Mouse (Mus musculus) spleen, adult 12 weeks (tissue): ENCODE measurements around the gene Fbxo31.

Experiments
- DNase-seq: peaks from one replicate; pipeline ENCODE4 v3.0.0; 2022; ENCODE audit warnings: low spot score

The Fbxo31 gene

DNA sequence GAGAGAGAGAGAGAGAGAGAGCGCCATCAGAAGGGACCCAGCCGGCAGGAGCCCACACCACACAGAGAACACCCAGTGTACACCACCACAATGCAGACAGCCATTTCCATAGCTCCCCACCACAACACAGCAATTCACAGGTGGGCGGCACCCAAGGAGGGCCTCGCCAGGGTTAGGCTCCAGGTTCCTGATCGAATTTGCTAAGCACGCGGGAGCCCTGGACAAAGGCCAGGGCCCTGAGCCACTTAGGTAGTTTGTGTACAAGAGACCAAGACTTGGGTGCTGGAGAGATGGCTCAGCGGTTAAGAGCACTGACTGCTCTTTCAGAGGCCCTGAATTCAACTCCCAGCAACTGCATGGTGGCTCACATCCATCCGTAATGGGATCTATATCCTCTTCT is 26.1 kb downstream of the Fbxo31 start:
- DNase-seq = no peak

DNA sequence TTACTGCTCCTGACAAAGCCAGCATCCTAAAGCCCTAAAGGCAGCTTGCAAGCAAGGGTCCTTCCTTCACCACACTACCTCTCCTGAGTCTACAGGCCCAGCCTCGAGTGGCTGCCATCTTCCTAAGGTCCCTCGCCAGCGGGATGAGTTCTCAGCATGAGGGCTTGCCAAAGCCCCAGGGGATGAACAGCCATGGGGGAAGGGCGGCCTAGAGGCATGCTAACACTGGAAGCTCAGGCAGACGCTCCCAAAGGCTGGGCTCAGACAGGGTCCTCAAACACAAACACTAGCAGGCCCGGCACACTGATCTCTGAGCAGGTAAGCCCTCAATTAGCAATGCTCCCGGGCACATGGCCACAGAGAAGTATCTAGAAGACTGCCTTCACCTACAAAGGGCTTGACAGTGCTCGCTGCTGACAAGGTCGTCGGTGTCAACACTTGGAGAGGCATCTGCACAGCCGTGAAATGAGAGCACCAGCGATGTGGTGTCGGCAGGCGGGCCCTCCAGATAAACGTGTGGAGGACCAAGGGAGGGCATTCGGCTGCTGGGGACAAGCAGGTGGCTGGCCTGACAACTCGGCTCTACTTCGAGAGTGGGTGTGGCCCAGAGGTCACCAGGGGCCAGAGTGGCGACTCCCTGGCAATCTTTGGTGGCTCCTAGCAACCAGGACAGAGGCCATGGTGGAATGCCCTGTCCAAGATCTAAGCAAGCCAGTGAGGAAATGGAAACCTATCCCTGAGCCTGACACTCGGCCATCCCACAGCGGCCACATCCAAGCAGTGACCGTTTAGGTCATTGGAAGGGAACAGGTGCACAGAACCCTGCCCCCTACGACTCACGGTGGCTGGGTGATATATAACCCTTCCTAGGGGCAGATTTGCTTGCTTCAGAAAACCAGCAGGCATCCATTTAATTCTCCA is 27.3 kb downstream of the Fbxo31 start:
- DNase-seq = no peak

DNA sequence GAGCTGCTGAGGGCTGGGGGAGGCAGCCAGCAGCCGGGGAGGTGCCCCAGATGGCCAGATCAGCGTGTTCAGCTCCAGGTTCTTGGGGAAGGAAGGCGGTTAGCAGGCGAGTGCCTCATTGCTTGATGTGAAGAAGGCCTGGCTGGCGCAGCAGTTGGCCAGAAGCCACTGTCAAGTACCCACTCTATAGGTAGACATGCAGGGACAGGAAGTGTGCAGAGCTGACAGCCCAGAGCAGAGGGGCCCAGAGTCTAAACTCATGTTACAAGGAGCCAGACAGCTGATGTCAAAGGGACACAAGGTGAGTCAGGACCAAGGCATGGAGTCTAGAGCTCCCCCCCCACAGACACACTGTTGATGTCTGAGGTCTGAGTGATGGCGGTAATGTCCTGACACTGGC is 28.6 kb downstream of the Fbxo31 start:
- no peak for DNase-seq

GRCm38 (mm10) chr8:121547132-121547531 is 31.5 kb downstream of the Fbxo31 start:
- DNase-seq = peak; percentile 61

DNA sequence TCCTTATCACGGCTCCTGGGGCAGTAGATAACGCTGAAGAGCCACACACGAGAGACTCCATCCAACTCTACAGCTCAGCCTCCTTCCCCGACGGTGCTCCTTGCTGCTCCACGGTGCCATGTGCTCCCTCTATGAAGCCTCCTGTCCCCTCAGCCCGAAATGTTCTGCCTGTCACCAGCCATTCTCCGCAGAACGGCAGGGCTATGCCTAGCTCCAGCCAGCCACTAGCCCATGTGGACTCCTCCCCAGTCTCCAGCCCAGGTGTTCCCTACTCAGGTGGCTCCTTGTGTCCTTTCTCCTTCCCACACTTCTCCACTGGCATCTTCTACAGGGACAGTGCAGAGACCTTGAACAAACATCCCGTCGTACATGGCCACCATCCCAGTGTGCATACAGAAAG is 33.7 kb downstream of the Fbxo31 start:
- no peak for DNase-seq

GRCm38 (mm10) chr8:121544276-121544785 is 34.3 kb downstream of the Fbxo31 start, which contains the start of gene 1700018B08Rik:
Gene 1700018B08Rik (minus strand): TSS chr8:121544320.
- DNase-seq = no peak

- no peak for DNase-seq
Observed at GRCm38 (mm10) chr8:121542901-121543300, 35.7 kb downstream of the Fbxo31 start.

GRCm38 (mm10) chr8:121541862-121542261 is 36.7 kb downstream of the Fbxo31 start:
- no peak for DNase-seq

DNA sequence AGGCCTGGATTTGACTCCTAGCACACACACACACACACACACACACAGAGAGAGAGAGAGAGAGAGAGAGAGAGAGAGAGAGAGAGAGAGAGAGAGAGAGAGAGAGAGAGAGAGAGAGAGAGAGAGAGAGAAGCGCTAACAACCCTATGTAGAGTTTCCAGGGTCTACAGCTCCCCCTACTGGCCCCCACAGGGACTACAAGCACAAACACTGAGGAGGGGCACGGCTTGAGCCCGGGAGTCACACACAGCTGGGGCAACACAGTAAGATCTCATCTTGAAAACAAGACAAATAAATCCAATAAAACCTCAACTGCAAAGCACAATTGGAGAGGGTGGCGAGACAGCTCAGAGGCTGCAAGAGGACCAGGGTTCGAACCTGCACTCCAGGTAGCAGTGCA is 46.2 kb downstream of the Fbxo31 start:
- no peak for DNase-seq

GRCm38 (mm10) chr8:121530639-121531038 is 48.0 kb downstream of the Fbxo31 start:
- DNase-seq = no peak

DNA sequence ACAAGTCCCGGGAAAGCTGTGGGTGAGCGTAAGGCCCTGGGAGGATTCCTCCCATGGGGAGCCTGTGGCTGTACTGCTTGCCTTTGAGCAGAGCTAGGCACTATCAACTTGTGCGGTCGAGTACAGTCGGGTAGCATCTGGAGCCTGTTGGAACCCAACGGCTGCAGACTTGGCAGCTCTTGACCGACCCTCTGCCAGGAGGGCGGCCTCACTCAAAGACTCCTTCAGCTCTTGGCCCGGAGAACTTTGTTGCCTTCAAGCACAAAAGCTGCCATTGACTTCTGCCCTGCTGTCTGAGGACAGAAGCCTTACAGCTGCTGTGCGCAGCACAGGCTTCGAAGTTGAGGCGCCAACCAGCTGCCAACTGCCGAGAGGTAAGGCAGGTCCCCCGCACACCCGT is 49.8 kb downstream of the Fbxo31 start:
- DNase-seq = no peak

DNA sequence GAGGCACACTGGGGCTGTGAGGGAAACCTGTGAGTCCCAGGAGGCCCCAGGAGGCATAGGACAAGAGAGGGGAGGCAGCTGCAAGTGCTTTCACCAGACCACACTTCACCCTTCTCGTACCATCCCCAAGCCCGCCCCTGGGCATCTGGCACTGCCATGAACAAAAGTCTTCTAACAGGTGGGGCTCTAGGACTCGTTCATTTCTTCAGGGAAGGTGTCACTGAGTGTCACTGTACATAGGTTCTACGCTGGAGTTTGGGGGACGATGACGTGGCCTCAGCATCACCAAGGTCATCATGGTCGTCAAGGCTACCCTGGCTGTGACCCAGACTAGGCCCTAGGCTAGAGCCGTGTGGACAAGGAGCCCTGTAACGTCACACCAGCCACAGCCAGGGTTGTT is 50.9 kb downstream of the Fbxo31 start:
- DNase-seq = no peak

GRCm38 (mm10) chr8:121526811-121527550 is 51.6 kb downstream of the Fbxo31 start:
- no peak for DNase-seq

DNA sequence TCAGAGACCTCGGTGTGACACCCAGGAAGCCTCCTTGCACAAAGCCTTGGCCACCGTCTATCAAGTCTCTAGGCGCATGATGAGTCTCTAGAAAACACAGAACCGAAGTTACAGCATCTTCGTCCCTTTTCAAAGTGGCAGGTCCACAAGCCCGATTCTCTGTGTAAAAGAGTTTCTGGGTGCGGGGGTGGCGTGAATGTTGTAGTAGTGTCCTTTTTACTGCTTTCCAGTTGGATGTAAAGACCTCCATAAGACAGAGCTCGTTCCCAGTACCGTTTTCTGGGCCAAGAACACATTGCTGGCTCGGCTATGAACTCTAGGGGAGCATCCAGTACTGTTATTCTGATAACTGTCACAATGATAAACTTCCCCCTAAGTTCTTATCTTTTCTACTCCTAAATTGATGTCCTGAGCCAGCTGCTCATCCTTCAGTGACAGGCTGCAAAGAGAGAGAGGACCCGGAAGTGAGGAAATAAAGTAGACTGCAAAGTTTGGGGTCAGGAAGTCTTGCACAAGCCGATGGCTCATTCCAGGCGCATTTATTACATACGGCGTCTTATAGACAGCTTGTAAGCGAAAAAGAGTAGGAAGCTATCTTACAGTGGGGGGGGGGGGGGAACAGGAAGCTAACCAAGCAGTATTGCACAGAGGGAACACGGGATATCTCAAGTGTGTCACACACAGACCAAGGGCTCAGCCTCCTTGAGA is 53.3 kb downstream of the Fbxo31 start:
- DNase-seq = no peak

GRCm38 (mm10) chr8:121513429-121513828 is 65.2 kb downstream of the Fbxo31 start:
- peak; percentile 44 for DNase-seq

- no peak for DNase-seq
Observed at GRCm38 (mm10) chr8:121511751-121512150, 66.9 kb downstream of the Fbxo31 start.
